Mouse (Mus musculus) urinary bladder, postnatal 10 days (tissue): ENCODE data around the gene Zbtb2.
A peak's percentile ranks its signal among the peaks of the same experiment; 100 is the strongest.
"Not testable (repeated sequence)": the region's sequence is repeated elsewhere in the genome, so short reads cannot be mapped to it uniquely, and the experiment has no call there.

Source experiments
- DNase-seq: peaks from one replicate; pipeline ENCODE4 v3.0.0; 2022; ENCODE audit warnings: low spot score

Gene Zbtb2

DNA sequence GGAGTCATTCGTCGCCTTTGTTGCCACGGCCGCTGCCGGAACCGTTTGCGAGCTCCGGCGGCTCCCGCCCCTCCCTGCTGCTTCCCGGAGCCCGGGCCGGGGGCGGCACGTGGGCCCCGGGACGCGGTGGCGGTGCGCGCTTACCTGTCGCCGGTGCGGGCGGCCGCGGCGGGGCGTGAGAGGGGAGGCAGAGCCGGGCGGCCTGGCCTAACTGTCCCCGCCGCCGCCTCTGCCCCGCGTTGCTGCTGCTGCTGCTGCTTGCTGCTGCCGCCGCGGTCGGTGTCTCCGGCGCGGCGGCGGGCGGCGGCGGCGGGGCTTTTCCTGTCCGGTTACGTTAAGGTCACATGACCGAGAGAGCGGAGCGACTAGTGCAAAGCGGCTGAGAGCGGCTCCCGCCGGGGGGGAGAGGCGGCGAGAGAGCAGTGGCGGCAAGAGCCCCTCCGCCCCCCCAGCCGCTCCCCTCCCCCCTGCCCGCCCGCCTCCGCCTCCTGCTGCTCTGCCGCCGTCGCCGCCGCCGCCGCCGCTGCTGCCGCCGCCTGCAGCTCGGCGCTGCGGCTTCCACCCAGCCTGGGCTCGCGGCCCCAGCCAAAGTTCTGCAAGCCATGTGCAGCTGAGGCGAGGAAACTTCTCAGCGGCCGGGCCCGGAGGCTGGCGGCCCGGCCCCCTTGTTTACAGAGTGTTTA lies at the start of gene Zbtb2:
Zbtb2 (minus strand) TSS at position 408 of the 683 bp plus-strand sequence.
- no peak for DNase-seq

DNA sequence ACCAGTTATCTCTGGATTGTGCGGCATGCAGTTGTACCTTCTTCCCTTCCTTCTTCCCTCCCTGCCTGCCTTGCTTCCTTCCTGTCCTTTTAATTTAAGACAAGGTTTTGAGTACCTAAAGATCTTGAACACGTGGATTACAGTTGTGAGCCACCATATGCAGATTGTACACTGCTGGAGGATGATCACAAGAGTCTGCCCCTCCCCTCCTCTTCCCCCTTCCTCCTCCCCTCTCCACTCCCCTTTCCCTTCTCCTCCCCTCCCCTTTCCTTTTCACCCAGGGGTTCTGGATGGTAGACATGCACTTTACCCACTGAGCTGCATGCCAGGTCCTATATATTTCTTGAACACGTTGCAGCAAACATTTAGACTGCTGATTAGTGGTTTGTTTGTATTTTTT lies 47.5 kb upstream of the Zbtb2 start:
- no peak for DNase-seq

DNA sequence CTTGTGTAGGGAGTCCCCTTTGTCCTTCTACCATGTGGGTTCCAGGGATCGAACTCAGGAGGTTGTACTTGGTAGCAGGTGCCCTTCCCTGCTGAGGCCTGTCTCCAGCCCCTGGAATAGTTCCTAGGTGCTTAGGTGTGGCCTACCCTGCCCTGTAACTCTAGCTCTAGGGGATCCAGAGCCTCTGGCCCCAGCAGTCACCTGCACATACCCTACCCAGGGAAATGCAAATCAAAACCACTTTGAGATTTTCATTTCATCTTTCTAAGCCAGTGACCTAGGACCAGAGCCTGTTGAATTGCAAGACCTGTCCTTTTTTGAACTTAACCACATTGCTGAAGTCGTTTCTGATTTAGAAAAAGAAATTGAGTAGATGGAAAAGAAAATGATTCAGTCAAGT lies 46.0 kb upstream of the Zbtb2 start:
- not testable (repeated sequence) for DNase-seq

DNA sequence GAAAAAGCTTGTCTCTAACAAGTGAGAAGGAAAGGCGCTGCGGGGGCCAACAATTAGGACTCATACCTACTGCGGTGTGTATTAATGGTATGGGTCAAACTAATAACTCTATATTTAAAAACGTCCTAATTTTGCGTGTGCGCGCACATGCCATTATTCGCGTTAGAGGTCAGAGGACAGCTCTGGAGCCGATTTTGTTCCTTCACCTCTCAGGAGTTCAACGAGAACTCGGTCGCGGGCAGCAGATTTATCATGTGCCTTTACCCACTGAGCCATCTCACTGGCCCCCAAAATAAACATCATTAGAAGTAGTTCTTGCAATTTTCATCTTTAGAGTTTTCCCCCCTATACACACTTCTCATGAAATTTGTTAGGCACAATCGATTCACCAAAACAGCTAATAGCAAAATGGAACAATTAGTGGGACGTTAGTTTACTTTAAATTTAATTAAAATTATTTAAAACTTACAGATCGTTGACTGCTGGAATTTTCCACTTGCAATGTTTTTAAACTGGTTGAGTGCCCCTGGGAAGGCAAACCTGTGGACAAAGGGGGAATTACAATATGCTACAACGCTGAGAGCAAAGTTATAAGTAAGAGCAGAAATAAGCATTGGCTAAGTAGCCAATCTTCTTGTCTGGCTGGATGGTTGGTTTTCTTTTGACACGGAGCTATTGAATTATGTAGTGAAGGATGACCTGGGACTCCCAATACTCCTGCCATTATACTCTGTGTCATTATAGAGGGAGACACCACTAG lies 45.3 kb upstream of the Zbtb2 start:
- DNase-seq = no peak

DNA sequence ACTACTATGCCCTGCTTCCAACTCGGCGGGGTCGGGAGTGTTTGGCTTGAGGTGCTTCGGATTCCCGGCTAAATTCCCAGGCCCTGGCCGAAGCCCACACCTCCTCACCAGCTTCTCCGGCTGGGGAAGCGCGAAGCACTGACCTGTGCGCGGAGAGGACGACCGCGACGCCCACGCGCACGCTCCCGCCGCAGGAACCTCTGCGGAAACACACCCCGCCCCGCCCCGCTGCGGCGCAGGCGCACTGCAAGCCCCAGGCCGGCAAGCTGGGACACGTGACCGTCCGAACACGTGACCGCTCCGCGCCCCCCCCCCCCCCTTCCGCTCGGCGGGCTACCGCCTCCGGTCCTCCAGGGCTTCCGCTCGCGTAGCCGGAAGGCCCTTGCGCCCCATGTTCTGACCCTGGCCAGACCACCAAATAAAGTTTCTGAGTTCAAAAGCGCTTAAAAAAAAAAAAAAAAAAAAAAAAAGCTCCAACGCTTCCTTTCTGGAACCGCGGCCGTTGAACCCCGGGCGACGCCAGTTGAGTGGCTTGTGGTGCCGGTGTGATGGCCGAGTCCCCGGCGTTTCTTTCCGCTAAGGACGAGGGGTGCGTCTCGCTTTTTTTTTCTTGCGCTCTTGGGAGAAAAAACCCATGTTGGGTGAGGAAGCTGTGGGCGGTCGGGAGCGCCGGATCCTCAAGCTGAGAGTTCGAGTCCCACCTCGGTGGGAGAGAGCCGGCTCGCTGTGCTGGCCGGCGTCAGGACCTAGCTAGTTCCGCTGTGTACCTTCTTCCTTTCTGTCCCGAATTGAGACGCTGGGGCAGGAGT lies 44.4 kb upstream of the Zbtb2 start, which contains the start of the genes Rmnd1 and Armt1:
Rmnd1 (minus strand) TSS at position 266 of the 809 bp plus-strand sequence.
Armt1 (plus strand) TSS at position 345 of the 809 bp plus-strand sequence.
- DNase-seq = peak; percentile 82

DNA sequence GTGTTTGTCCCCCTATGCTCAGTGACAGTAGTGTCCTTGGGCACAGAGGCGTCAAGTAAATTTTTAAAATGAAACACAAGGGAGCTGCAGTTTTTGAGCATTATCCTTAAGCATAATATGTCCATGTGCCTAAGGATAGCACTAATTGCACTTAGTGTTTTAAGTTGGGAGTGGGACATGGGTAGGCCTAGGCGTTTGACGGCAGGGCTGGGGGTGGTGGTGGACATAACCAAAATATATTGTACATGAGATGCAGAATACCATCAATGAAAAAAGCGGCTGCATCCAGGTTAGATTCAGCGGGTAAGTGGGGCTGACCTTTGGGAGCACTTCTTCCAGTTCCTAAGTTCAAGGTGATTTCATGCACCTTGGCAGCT lies 43.8 kb upstream of the Zbtb2 start:
- no peak for DNase-seq

DNA sequence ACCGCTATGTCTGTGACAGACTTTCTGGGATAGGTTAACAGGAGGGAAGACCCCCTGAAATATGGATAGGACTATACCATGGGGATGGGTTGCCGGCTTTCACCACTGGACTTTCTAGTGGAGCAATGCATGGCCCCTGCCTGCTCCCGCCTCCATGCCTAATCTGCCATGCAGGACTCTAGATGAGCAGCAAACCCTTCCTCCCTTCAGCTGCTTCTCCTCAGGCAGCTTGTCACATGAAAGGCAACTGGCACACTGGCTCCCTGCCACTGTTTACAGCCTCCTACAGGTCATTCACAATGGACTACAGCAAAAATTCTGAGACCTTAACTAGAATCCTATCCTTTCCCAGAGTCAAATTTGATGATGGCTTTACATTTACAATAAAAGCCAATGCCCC lies 42.9 kb upstream of the Zbtb2 start:
- DNase-seq = no peak

DNA sequence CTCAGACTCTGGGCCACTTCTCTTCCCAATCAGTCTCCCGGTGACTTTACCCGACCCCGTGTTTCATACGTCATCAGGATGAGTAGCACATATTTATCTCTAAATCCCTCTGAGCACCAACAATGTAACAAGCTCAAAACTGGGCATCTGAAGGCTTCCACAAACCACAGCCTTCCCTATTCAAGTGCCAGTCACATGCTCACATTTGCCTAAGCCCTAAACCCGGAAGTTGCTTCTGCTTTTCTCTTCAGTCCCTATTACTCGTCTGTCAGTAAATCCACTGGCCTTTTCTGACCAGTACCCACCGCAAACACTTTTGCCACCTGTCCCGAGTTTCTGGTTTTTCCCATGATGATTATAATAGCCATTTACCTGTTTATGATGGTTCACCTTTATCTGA lies 42.5 kb upstream of the Zbtb2 start:
- no peak for DNase-seq

DNA sequence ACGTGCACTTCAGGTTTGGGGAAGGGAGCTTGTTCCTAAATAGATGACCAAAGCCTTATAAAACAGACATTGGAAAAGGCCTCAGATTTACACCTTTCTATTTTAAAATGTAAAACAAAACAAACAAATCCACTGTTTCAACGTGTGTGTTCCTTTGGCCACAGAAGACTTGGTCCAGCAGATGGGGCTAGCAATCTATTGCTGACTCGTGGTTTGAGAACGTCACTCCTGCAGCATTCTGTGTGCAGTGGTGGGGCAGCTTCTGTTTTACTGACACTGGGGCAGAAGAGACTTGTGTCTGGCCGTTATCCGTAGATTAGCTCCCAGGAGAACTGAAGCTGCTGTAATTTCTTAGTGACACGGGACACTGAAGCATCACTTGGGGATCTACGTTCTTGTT lies 37.3 kb upstream of the Zbtb2 start:
- DNase-seq = no peak

DNA sequence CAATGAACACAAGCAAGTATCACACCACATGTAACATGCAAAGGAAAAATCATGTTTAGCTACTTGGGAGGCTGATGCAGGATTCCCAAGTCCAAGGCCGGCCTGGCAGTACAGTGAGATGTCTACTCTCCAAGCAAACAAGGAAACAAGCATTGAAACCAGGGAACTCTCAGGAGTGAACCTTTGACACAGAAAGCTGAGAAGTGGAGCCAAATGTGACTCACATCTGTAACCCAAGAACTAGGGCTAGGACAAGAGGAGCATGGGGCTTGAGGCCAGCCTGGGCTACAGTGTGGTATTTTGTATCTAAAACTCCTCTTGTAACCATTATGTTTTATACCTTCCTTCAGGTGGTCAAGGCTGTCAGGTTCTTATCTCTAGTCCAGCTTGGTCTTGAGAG lies 19.3 kb upstream of the Zbtb2 start:
- DNase-seq = no peak

DNA sequence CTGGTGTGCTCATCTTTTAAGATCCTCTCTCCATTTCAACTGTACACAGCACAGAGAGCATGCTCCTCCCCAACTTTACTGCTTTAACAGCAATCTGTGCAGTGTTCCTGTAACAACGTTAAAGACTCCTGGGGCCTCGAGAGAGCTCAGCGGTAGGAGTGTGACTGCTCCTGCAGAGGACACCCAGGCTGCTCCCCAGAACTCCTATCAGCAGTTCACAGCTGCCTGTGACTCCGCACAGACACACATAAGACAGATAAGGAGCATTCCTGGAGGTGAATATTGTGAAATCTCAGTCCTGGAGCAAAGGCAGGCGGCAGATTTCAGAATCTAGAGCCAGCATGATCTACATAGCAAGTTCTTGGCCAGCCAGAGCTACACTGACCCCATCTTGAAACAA lies 17.6 kb upstream of the Zbtb2 start:
- no peak for DNase-seq

DNA sequence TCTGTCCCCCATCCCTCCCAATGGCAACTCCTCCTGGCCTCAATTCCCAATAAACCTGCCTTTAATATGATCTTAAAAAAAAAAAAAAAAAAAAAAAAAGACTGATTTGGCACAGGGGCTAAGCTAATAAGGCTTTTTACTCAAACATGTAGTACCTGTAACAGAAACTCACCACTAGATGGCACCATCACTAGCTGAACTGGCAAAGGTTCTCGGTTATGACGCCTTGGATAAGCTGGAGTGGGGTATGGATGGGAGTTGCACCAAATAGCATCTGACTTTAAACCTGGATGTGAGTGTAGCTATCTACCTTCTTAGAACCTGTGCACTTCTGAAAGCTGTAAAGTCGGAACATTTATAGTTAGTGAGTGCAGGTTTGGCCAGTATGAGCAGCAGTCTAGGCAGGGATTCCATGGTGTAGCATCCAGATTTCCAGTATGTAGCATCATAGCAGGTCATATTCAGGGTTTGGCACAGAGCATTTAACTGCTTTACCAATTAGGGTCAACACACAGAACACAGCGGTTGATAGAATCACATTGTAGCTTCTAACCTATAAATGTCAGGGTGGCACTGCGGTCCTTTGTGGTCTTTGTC lies 17.1 kb upstream of the Zbtb2 start:
- no peak for DNase-seq

DNA sequence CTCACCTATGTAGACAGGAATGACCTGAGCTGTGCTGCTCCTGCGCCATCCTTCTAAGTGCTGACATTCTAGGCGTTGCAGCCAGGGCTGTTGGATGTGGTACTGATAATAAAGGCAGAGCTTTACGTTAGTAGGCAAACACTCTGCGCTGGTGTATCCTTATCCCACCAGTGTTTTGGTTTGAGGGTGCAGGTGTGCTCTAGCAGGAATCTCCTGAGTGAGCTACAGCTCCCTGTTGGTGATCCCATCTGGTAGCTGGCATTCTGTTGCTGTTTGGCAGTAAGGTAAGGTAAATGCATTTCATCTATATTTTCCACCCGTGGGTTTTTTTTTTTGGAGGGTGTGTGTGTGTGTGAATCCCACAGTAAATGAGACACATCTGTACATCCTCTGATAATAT lies 10.2 kb upstream of the Zbtb2 start:
- no peak for DNase-seq

DNA sequence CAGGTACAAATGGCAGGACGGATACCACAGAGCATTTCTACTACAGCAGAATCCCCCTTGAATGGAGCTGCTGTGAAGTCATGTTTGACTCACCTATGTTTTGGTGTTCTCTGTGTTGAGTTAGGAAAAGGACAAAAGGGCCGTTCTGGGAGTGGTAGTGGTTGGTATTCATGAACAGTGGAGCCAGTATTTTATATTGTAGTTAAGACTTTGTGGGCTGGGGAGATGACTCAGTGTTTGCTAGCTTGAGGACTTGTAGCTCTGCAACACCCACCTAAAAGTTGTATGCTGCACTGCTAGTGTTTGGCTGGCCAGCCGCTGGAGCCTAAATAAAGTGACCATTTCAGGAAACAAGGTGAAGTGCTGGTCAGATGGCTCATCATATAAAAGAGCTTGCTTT lies 7.4 kb upstream of the Zbtb2 start:
- no peak for DNase-seq

DNA sequence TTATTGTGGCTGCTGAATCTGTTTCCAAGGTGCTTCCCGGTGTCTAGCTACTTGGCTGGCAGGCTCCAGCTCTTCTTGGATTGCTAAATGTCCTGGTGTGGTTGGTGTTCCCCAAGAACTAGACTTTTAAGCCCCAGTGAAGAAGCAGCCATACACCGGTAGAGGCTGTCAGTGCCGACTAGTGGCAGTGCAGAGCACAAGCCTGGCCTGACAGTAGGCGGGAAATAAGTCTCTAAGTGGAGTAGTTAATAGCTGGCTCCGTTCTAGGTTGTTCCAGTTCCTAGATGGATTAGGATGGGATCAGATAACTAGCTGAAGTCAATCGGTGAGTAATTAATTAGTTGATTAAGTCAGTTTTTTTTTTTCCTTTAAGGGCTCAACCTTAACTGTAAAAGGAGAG lies 3.9 kb upstream of the Zbtb2 start:
- no peak for DNase-seq

DNA sequence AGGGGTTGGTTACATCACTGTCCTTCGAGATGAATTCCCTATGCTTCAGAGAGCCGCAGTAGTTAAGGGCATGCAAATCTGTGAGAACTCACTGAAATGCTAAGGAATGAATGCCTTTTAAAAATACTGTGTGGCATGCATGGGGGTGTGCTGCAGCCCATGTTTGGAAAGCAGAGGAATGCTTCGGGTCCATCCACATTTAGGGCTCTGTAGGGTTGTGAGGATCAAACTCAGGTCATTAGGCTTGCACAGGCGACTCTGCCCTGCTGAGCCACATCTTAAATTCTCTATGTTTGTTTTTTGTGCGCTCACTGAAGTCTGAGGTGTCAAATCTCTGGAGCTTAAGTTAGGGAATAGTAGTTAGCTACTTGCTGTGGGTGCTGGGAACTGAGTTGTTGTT lies 3.2 kb upstream of the Zbtb2 start:
- no peak for DNase-seq

DNA sequence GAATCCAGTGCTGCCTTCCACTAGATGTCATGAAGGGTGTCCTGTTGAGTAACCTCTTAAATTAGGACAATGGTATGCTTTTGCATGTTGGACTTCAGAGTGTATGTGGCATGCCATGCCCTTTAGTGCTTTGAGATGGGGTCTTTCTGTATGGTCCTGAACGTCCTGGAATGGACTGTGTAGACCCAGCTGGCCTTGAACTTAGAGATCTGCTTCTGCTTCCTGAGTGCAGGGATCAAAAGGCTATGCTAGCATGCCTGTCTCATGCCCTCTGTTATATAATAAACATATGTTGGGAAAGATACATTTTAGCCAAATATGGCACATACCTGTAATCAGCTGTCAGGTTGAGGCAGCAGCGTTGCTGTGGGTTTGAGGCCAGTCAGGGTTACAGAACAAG lies 2.6 kb upstream of the Zbtb2 start:
- no peak for DNase-seq

DNA sequence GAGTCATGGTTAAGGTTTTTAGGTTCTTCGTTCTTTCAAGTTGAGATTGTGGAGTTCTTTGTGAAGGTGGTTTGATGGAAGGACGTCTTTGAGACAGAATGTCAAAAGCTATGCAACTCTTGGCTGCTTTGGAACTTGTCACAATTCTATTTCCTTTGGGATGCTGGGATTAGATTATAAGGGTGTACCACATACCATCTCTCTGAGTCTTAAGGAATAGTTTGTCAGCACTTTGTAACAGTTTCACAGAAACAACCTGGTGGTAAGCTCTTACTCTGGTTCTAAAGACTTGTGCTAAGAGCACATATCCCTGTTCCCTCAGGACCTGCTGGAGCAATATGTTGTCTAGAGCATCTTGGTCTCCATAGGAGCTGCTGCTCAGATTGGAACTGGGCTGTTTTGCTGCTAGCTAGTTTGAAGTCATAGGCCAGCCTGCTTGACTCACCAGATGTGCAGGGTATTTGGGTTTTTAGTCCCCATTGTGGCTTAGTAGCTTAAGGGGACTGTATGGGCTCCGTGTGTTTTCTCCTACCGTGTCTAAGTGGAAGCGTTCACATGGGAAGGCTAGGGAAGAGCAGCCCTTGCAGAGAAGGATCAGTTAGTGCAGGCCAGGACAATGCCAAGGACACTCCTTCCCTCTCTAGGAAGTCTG lies 1.7 kb upstream of the Zbtb2 start:
- DNase-seq = no peak

DNA sequence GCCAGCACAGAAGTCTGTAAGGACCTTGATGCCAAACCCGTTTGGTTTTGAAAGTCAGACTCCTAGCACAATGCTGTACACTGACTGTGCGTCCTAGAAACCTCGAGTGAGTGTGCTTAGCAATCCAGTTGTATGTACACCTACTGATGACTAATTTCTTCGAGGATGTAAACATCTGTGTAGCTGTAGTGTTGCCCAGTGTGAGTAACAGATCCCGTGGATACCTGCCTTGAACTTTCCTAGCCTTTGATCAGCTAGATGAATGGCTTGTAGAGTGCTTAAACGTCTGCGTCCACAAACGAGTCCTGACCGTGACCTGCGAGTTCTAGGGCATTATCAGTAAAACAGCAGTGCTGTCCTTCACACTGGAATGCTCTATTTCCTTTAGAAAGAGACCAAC lies 1.1 kb upstream of the Zbtb2 start:
- DNase-seq = no peak

DNA sequence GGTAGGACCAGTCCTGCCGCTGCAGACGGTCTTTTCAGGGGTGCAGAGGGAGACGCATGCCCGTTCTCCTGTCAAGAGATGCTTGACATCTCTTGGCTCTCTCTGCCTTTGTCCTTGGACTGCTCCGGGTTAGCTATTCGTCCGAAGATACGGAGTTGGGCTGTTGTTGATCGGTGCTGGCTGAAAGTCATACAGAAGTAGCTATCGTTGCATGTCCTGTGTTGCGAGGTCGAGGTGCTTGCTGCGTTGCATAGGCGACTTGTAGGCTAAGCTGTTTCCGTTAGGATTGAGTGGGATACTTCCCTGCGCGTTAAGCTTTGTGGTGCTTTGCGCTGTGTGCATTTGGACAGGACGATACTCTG lies 457 bp upstream of the Zbtb2 start:
- DNase-seq = no peak

DNA sequence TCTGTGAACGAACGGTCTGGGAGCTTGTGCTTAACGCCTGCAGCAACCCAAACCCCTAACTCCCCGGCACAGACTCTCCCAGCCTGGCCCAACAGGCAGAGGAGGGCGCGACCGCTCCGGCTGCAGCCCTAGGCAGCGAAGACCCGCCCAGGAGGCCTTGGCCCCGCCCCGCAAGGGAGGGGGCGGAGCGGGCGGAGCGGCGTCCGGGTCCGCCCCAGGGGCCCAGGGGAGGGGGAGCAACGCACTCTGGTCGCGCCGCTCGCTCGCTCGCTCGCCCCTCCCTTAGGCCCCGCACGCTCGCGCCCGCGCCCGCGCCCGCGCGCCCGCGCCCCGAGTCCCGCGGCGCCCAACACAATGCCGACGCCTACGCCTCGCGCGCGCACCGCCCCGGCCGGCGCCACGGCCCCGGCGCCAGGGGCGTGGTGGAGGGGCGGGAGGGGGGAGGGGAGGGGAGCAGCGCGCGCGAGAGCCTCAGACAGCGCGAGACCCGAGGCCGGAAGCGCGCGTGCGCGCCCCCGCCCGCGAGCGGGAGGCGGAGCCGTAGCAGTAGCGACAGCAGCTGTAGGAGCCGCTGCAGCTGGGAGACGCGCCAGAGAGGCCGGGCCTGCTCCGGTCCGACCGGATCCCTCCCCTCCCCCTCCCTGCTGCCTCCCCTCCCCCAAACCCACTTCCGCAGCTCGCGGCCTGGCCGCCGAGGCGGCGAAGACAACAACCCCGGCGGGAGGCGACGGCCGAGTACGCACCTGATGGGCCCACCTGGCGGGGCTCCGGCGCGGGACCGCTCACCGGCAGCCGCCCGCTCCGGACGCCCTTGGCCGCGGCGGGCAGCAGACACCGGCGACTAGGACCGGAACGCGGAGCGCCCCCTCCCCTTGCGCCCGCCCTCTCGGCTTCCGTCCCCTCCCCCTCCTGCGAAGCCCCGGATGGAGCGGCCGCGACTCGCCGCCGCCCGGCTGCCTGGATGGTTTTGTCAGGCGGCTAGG lies 1.0 kb downstream of the Zbtb2 start:
- DNase-seq = peak; percentile 84
